Mouse (Mus musculus) cerebellum, adult 9-10 months (tissue): ENCODE data around the gene Dchs2.

Experiments
- DNase-seq: peaks from one replicate; pipeline ENCODE4 v3.0.0; 2022

Dchs2 gene

DNA sequence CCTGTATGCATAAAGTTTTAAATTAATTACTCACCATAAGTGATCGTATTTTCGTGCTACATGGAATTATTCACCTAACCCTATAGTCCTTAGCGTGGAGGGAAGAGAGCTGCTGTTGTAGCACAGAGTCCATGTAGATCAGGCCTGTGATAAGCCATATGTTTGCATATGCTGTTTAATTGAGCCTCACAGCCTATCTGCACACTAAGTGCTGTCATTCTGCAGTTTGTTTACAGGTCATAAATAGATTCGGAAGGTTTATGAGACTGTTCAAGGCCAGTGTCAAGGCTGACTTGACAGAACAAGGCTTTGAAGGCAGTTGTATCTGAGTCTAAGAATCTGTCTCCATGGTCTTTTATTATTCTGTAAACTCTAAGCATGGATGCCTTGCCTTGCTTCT, 138.3 kb downstream of the Dchs2 start:
- DNase-seq, result no peak

DNA sequence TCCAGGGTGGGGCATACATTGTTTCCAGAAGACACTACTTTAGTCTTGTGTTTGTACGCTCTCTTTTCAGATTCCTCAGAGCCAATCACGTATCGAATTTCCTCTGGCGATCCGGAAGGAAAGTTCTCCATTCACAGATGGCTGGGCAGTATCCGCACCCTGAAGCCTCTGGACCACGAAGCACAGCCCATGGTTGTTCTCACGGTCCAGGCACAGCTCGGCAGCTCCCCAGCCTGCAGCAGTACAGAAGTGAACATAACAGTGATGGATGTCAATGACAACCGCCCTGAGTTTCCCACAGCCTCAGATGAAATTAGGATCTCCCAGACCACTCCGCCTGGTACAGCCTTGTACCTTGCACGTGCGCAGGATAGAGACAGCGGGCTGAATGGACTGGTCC, 142.5 kb downstream of the Dchs2 start:
- DNase-seq, result no peak

- no peak for DNase-seq
Observed at GRCm38 (mm10) chr3:83270982-83271381, 143.2 kb downstream of the Dchs2 start.

- peak; percentile 60 for DNase-seq
Observed at GRCm38 (mm10) chr3:83273555-83274244, 146.0 kb downstream of the Dchs2 start.

- no peak for DNase-seq
Observed at GRCm38 (mm10) chr3:83275703-83276102, 148.0 kb downstream of the Dchs2 start.

- DNase-seq, result no peak
Observed at GRCm38 (mm10) chr3:83283882-83284281, 156.1 kb downstream of the Dchs2 start.

DNA sequence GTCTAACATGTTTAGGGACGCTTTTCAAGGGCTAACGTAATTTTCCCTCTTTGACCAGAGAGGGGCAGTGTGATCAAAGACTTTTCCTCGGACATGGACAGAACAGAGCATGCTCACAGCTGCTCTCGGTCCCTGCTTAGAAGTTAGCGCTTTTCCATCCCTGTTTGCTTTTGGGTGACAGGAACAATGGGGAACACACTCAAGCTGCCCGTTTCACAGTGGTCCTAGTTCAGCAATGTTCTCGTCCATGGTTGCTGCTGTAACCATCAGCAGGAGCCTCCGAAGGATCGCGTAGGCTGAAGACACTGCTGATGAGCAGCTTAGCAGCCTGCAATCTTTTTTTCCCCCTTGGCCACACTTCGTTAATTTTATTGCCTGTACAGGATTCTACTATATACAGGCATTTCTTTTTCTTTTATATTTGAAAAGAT, 159.2 kb downstream of the Dchs2 start:
- DNase-seq, result peak; percentile 20

- no peak for DNase-seq
Observed at GRCm38 (mm10) chr3:83288118-83288840, 160.5 kb downstream of the Dchs2 start.

- no peak for DNase-seq
Observed at GRCm38 (mm10) chr3:83290482-83290881, 162.7 kb downstream of the Dchs2 start.

DNA sequence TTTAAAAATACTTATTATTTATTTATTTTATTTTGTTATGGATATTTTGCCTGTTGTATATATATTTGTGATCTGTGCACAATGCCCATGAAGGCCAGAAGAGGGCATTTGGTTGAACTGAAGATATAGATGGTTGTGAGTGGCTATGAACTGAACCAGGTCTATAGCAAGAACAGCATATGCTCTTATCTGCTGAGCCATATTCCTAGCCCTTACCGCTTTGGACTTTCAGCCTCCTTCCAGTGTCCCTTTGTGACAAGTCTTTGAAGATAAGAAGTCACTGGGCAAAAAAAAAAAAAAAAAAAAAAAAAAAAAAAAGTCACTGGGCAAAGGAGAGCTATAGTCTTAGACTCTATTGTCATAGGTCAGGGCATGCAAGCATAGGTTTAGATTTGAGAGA, 163.2 kb downstream of the Dchs2 start:
- no peak for DNase-seq

- DNase-seq, result no peak
Observed at GRCm38 (mm10) chr3:83299783-83300382, 172.1 kb downstream of the Dchs2 start.

GRCm38 (mm10) chr3:83303876-83304275, 176.1 kb downstream of the Dchs2 start:
- DNase-seq, result no peak

DNA sequence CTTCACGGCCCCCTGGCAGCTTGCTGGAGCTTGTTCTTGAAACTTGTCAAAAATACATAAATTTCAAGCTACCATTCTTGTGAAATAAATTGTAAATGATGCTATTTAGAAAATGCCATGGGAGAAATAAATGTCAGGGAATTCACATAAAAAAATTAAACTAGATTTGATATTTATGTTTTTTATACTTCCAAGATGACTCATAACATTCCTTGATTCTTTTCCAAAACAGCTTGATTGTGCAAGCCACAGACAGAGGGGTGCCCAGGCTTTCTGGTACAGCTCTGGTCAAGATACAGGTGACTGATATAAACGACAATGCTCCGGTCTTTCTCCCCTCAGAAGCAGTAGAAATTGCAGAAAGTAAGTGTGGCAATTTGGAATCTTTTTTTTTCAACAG, 218.2 kb downstream of the Dchs2 start:
- DNase-seq, result no peak

DNA sequence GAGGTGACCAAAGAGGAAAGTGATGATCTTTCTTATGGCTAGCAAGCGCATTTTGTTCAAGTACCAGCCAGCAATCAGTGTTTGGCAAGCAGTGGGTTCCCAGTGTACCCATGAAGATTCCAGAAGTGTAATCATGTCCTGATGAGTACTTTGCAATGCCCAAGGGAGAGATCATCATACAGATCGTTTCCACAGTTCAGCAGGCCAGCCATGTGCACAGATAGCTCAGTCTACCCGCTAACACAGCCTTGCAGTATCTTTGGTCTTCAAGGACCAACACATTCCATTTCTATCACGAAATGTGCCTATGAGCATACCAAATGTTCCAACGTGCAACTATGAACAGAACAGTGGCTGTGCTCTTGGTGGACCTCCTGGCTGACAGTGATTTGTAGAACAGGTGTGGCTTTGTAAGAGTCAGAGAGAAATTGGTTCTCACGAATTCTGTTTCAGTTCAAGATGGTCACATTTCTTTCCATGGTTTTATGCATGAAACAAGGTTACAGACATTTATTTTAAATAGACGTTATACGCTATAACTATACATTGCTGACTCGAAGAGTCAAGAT, 240.8 kb downstream of the Dchs2 start:
- DNase-seq, result no peak

DNA sequence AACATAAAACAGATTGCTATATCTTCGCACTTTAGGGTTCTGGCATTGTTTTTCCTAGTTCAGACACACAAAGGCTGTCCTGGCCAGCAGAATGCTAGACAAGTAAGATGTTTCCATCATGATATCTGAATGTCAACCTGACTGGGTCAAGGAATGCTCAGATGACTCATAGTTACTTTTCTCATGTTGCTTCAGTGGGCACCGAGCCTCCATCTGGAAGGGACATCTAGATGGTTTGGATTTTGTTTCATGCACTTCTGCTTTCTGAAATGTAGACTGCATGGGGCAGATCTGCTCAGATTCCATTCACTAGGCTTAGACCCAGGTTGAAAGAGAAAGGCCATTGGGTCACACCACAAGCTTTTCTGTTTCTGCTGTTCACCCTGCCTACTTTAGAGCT, 242.1 kb downstream of the Dchs2 start:
- DNase-seq, result no peak

DNA sequence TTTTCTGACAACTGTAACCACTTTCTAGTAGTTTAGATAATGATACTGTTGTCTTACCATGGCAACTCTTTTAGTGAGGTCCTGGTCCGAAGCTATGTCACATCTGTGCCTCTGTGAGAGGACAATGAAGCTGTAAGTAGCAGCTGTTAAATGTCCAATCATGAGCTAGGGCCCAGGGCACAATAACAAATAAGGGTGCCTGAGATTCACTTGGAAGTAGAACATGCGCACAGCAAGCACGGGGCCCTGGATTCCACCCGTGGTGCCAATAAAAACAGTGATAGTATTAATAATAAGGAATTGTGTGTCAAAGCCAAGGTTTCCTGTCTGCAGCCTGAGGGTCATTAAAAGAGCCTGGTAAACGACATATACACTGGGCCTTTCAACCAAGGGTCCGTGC, 246.6 kb downstream of the Dchs2 start:
- DNase-seq, result no peak

DNA sequence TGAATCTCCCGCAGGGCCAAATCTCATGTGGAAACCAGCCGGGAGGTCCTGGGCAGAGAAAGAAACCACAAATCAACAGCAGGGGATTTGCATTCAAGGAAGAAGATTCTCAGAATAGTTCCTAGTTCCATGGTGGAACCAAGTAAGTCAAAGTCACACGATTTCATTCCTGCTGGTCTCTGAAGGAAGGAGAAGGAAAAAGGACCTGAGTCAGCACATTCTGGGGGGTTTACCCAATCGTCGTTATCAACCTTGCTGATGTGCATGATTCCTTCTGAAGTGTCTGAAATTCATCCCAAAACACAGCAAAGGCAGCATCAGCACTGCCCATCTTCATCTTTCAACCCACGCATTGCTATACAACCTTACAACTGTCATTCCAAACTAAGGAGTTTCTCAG, 249.1 kb downstream of the Dchs2 start:
- no peak for DNase-seq
